Mouse (Mus musculus) cerebellum, adult 18-20 months (tissue): ENCODE measurements around the gene Mchr1.
A peak's percentile ranks its signal among the peaks of the same experiment; 100 is the strongest.
"Not testable (repeated sequence)": the region's sequence is repeated elsewhere in the genome, so short reads cannot be mapped to it uniquely, and the experiment has no call there.

ENCODE experiments used
- DNase-seq, 2 experiments: peaks; one replicate each; pipeline ENCODE4 v3.0.0; 2021

Mchr1 gene

GRCm38 (mm10) chr15:81235086-81235920 lies at the start of gene Mchr1:
TSS of gene Mchr1 (plus strand) at chr15:81235499.
- peak; percentile 36 to 54 for DNase-seq

- DNase-seq = no peak
Observed at GRCm38 (mm10) chr15:81189061-81189460, 46.2 kb upstream of the Mchr1 start.

GRCm38 (mm10) chr15:81190011-81190629 lies 45.2 kb upstream of the Mchr1 start:
- DNase-seq = peak; percentile 32 to 46

- peak; percentile 98 to 100 for DNase-seq
Observed at GRCm38 (mm10) chr15:81190630-81191178, 44.6 kb upstream of the Mchr1 start, which contains the start of gene Mrtfa. TSS of gene Mrtfa (minus strand) at chr15:81190757.

GRCm38 (mm10) chr15:81191303-81191702 lies 44.0 kb upstream of the Mchr1 start:
- no peak for DNase-seq

GRCm38 (mm10) chr15:81192316-81192715 lies 43.0 kb upstream of the Mchr1 start:
- no peak for DNase-seq

GRCm38 (mm10) chr15:81192858-81193257 lies 42.4 kb upstream of the Mchr1 start:
- DNase-seq = no peak

GRCm38 (mm10) chr15:81194791-81195190 lies 40.5 kb upstream of the Mchr1 start:
- no peak for DNase-seq

GRCm38 (mm10) chr15:81195447-81195846 lies 39.9 kb upstream of the Mchr1 start:
- no peak for DNase-seq

- no peak for DNase-seq
Observed at GRCm38 (mm10) chr15:81197197-81197596, 38.1 kb upstream of the Mchr1 start.

GRCm38 (mm10) chr15:81198447-81198846 lies 36.9 kb upstream of the Mchr1 start:
- DNase-seq = no peak

GRCm38 (mm10) chr15:81199372-81199959 lies 35.8 kb upstream of the Mchr1 start:
- DNase-seq = peak; percentile 58 to 74

- DNase-seq = no peak
Observed at GRCm38 (mm10) chr15:81202462-81202861, 32.8 kb upstream of the Mchr1 start.

GRCm38 (mm10) chr15:81210496-81210895 lies 24.8 kb upstream of the Mchr1 start:
- no peak for DNase-seq

- no peak for DNase-seq
Observed at GRCm38 (mm10) chr15:81212976-81213375, 22.3 kb upstream of the Mchr1 start.

- DNase-seq = no peak
Observed at GRCm38 (mm10) chr15:81216906-81217653, 18.2 kb upstream of the Mchr1 start.

- DNase-seq = no peak
Observed at GRCm38 (mm10) chr15:81219054-81219453, 16.2 kb upstream of the Mchr1 start.

GRCm38 (mm10) chr15:81220051-81220450 lies 15.2 kb upstream of the Mchr1 start:
- not testable (repeated sequence) for DNase-seq

GRCm38 (mm10) chr15:81221446-81221845 lies 13.9 kb upstream of the Mchr1 start:
- no peak for DNase-seq

GRCm38 (mm10) chr15:81225016-81225415 lies 10.3 kb upstream of the Mchr1 start:
- DNase-seq = no peak

GRCm38 (mm10) chr15:81225732-81226131 lies 9.6 kb upstream of the Mchr1 start:
- no peak for DNase-seq

GRCm38 (mm10) chr15:81226796-81227195 lies 8.5 kb upstream of the Mchr1 start:
- no peak for DNase-seq

- no peak for DNase-seq
Observed at GRCm38 (mm10) chr15:81227275-81227674, 8.0 kb upstream of the Mchr1 start.
